Mouse (Mus musculus) hindbrain, postnatal 0 days (tissue): ENCODE results near the gene Papolb. TPM values are rescaled to one million over a fixed set of nuclear protein-coding genes. Genes with fewer than 3 reads are reported as not detected.
A peak's percentile ranks its signal among the peaks of the same experiment; 100 is the strongest.

Experiments
- ATAC-seq: fragments of 200-750 bp; cut with Nextera tagmentation; 2 replicates; pipeline ENCODE4 v1.8.0; 2017; ENCODE audit warnings: mild to moderate bottlenecking, moderate TSS enrichment, moderate library complexity
- DNase-seq: peaks from one replicate; pipeline ENCODE4 v3.0.0-alpha.2; 2015; ENCODE audit warnings: low spot score
- H3K27ac ChIP-seq: fragments of 300-500 bp; sonication (generic); 2 replicates; pipeline ENCODE4 v1.5.1; 2014; ENCODE audit warnings: mild to moderate bottlenecking
- H3K27me3 ChIP-seq: fragments of 300-500 bp; sonication (generic); 2 replicates; pipeline ENCODE4 v1.6.1; 2014; ENCODE audit warnings: low read length, mixed read lengths; ENCODE audit not compliant: insufficient read depth
- H3K36me3 ChIP-seq: fragments of 300-500 bp; sonication (generic); 2 replicates; pipeline ENCODE4 v1.6.1; 2014; ENCODE audit warnings: low read length, mixed read lengths; ENCODE audit not compliant: insufficient read depth
- H3K4me1 ChIP-seq: fragments of 300-500 bp; sonication (generic); 2 replicates; pipeline ENCODE4 v1.6.1; 2014; ENCODE audit warnings: antibody characterized with exemption, low read length, mixed read lengths; ENCODE audit not compliant: insufficient read depth
- H3K4me2 ChIP-seq: fragments of 300-500 bp; sonication (generic); 2 replicates; pipeline ENCODE4 v1.6.1; 2014; ENCODE audit warnings: low read depth, mild to moderate bottlenecking, low read length, moderate library complexity, mixed read lengths
- H3K4me3 ChIP-seq: fragments of 300-500 bp; sonication (generic); 2 replicates; pipeline ENCODE4 v1.5.1; 2014; ENCODE audit warnings: low read length
- H3K9ac ChIP-seq: fragments of 300-500 bp; sonication (generic); replicated peaks from 2 replicates; pipeline ENCODE4 v1.6.1; 2014; ENCODE audit warnings: mild to moderate bottlenecking, low read length, moderate library complexity, mixed read lengths
- H3K9me3 ChIP-seq: fragments of 300-500 bp; sonication (generic); 2 replicates; pipeline ENCODE4 v1.6.1; 2016; ENCODE audit warnings: low read length, mixed read lengths
- CTCF ChIP-seq: IDR thresholded peaks from 2 replicates; pipeline ENCODE4 v1.5.1; 2016; ENCODE audit warnings: antibody characterized with exemption, control low read depth, low read depth
- WGBS: fragments of 180-500 bp; shearing (Covaris S2); extraction: QIAGEN DNeasy Blood & Tissue Kit; methylation state at CpG from one replicate; pipeline ENCODE4 v1.1.7; 2014; 5-methylcytosine and 5-hydroxymethylcytosine counted together
- polyA plus RNA-seq: library from polyadenylated mRNA; unstranded; fragments of >200 nt; fragmentation: Nextera tagmentation; extraction: Ambion mirVana; gene quantifications from 2 replicates; pipeline ENCODE4 v1.2.1, GENCODE M21; 2015
- total RNA-seq: library from RNA; depleted of rRNA; stranded (reverse); fragments of >200 nt; gene quantifications from 2 replicates; pipeline ENCODE4 v1.2.3, GENCODE M21; 2014

Gene Papolb
- total and polyA plus RNA-seq, 2 experiments from 2014 or later = 0.16 to 0.37 TPM

DNA sequence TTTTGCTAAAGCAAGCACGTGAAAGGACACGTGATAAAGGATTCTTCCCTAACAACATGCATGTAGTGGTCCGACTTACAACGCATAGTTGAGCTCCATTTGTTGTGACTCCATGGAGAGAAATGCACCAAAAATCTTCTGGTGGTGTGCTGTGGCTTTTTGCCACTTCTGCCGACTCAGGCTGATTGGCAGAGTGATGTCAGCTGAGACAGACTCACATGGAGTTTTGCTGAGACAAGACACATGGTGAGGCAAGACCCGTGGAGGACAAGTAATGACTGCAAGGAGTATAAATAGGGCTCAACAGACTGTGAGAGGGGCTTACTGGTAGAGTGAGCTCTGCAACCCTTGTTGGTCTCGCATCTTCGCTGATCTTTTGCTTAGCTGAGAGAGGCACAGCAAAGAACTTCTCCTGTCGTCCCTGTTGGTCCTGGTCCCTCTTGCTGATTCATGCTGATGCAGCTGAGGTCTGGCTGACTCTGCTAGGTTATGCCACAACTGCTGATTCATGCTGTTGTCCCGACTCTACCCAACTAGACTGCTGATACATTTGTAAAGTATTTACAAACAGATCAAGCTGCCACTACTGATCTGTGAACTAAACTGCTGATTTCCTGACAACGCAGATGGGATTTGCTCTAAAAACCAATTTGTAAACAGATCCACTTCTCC is 8.5 kb downstream of the Papolb start:
- Histone ChIP-seq H3K9ac (no peak overlapping the region), H3K27me3 (no peaks in the 10 kb centered on the region), H3K9me3 (no peaks in the 10 kb centered on the region), H3K4me2 (no peak overlapping the region), H3K36me3 (no peaks in the 10 kb centered on the region), H3K27ac (no peak overlapping the region), H3K4me3 (no peak overlapping the region), H3K4me1 (peaks cover 7% of the 10 kb centered on the region; the same call in 1 of the 2 replicates)
- WGBS = 87% methylated on average over 11 of the region's 11 CpGs
- no peak for TF ChIP-seq CTCF
- ATAC-seq (no peak), DNase-seq (no peak)

GRCm38 (mm10) chr5:142520360-142520759 is 9.5 kb downstream of the Papolb start:
- Histone ChIP-seq H3K36me3 (no peaks in the 10 kb centered on the region), H3K4me2 (no peak overlapping the region), H3K9ac (no peak overlapping the region), H3K27me3 (no peaks in the 10 kb centered on the region), H3K9me3 (no peaks in the 10 kb centered on the region), H3K4me1 (peaks cover 7% of the 10 kb centered on the region; the same call in 1 of the 2 replicates), H3K27ac (no peak overlapping the region), H3K4me3 (no peak overlapping the region)
- ATAC-seq = no peak
- TF ChIP-seq CTCF = no peak
- no peak for DNase-seq
- WGBS = 79% methylated on average over 4 of the region's 4 CpGs

GRCm38 (mm10) chr5:142518973-142519372 is 10.9 kb downstream of the Papolb start:
- Histone ChIP-seq H3K9ac (no peak overlapping the region), H3K9me3 (no peaks in the 10 kb centered on the region), H3K4me3 (no peak overlapping the region), H3K36me3 (no peaks in the 10 kb centered on the region), H3K4me2 (no peak overlapping the region), H3K4me1 (peaks cover 7% of the 10 kb centered on the region; the same call in 1 of the 2 replicates), H3K27me3 (no peaks in the 10 kb centered on the region), H3K27ac (no peak overlapping the region)
- TF ChIP-seq CTCF = no peak
- DNase-seq (no peak), ATAC-seq (no peak)
- 63% methylated on average over 6 of the region's 6 CpGs for WGBS

- Histone ChIP-seq H3K9me3 (no peaks in the 10 kb centered on the region), H3K27ac (no peak overlapping the region), H3K4me2 (no peak overlapping the region), H3K27me3 (no peaks in the 10 kb centered on the region), H3K4me3 (no peak overlapping the region), H3K9ac (no peak overlapping the region), H3K36me3 (no peaks in the 10 kb centered on the region), H3K4me1 (peaks cover 21% of the 10 kb centered on the region)
- TF ChIP-seq CTCF = no peak
- WGBS = 91% methylated on average over 4 of the region's 4 CpGs
- ATAC-seq (no peak), DNase-seq (no peak)
Observed at GRCm38 (mm10) chr5:142512112-142512511, 17.8 kb downstream of the Papolb start.

- DNase-seq (peak; percentile 45), ATAC-seq (peak; percentile 61)
- Histone ChIP-seq H3K36me3 (0 out of 2 replicates have a peak, but pooled peaks cover 3% of the 10 kb centered on the region), H3K9me3 (no peaks in the 10 kb centered on the region), H3K27ac (peak overlapping the region; percentile 93), H3K27me3 (no peaks in the 10 kb centered on the region), H3K4me2 (peak overlapping the region; percentile 52; the same call in 1 of the 2 replicates), H3K4me1 (peaks cover 14% of the 10 kb centered on the region), H3K4me3 (no peak overlapping the region), H3K9ac (peak overlapping the region; percentile 54; the same call in 1 of the 2 replicates)
- 32% methylated on average over 7 of the region's 7 CpGs for WGBS
- no peak for TF ChIP-seq CTCF
Observed at GRCm38 (mm10) chr5:142510061-142510414, 19.8 kb downstream of the Papolb start.

DNA sequence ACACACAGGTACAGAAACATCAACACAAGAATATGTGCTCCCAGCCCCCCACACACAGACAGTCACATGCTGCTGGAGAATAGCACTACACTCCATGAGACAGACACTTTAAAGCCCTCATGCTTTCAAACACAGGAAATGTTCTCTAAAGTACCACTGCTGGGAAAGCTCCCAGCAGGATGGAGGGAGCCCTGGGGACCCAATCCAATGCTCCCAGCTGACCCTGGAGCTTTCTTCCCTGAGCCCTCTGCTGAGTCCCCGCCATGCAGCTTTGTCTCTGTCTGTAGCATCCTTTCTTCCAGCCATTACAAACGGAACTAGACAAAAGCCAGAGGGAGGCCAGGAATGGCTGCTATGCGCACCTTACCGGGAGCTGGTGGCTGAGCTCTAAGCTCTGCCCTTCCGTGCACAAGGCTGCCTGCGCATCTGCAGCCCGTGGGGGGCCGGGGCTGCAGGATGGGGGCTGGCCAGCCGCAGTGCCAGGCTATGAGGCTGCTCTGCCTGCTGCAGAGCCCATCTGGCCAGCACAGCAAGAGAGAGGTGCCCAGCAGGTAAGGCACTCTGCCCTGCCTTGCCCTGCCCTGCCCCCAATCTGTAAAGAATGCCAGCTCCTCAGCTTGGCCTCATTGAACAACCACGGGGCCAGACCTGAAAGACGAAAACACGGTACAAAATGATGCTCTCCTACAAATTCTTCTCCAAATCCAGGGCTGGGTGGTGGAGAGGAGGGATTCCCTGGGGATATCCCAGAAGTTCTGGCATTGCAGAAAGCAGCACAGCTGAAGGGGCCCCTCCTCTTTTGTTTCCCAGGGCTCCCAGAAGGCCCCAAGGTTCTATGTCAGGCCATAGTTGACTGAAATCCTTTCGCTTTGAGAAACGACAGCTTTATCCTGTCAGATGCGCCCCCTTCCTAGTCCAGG is 20.5 kb downstream of the Papolb start:
- peak overlapping the region; percentile 93 for H3K27ac ChIP-seq
- no peak for TF ChIP-seq CTCF
- no peaks in the 10 kb centered on the region for H3K27me3 ChIP-seq
- peak overlapping the region; percentile 52 for H3K4me2 ChIP-seq
- peak; percentile 71 for ATAC-seq
- DNase-seq = peak; percentile 50
- H3K9me3 ChIP-seq = no peaks in the 10 kb centered on the region
- H3K9ac ChIP-seq = peak overlapping the region; percentile 54
- peaks cover 14% of the 10 kb centered on the region for H3K4me1 ChIP-seq
- peak overlapping the region; percentile 26 for H3K4me3 ChIP-seq
- 0 out of 2 replicates have a peak, but pooled peaks cover 3% of the 10 kb centered on the region for H3K36me3 ChIP-seq
- WGBS = 6% methylated on average over 15 of the region's 15 CpGs
